Mouse (Mus musculus) left cerebral cortex, postnatal 4 days (tissue): Measurements from ENCODE around the gene Cdc42bpg. TPM values are rescaled to one million over a fixed set of nuclear protein-coding genes. Genes with fewer than 3 reads are reported as not detected.
"Not testable (repeated sequence)": the region's sequence is repeated elsewhere in the genome, so short reads cannot be mapped to it uniquely, and the experiment has no call there.

Source experiments
- DNase-seq: peaks from one replicate; pipeline ENCODE4 v3.0.0-alpha.2; 2022
- intact Hi-C: fragments of 180-260 bp; cut with DNase I; formaldehyde crosslinking; loops from one replicate; pipeline ENCODE4 v1.15.1; 2025
- total RNA-seq, 2 experiments: library from RNA; stranded (reverse); gene quantifications; 2 replicates each; pipeline ENCODE4 v1.2.3; 2021

The Cdc42bpg gene
- total RNA-seq, 2 experiments from 2014 or later, result 5.0 to 5.7 TPM

- DNase-seq, result no peak
- intact Hi-C loops, result no loop called here
These were observed 12.0 kb upstream of the Cdc42bpg start for GRCm38 (mm10) chr19:6294301-6294700.

- intact Hi-C loops, result no loop called here
- no peak for DNase-seq
These were observed 9.6 kb upstream of the Cdc42bpg start for GRCm38 (mm10) chr19:6296551-6297210.

GRCm38 (mm10) chr19:6297641-6298040, 8.6 kb upstream of the Cdc42bpg start:
- DNase-seq, result no peak
- intact Hi-C loops, result no loop called here

DNA sequence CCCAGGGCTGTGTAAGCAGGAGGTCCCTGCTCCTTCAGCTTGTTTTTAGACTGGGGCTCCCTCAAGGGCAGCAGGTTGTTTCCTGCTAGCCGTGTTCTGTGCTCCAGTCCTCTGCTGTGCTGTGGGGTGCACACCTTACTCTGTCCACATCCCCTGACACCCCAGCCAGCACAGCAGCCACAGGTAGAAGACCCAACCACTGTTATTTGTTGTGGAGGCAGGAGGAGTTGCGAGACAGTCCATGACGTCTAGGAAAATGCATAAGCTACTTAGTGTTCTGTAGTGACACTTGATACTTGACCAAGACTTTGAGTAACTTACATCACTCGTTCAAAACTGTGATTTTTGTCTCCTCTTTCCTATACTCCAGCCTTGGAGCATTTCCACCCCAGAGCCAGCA, 7.3 kb upstream of the Cdc42bpg start:
- no peak for DNase-seq
- intact Hi-C loops, result no loop called here

DNA sequence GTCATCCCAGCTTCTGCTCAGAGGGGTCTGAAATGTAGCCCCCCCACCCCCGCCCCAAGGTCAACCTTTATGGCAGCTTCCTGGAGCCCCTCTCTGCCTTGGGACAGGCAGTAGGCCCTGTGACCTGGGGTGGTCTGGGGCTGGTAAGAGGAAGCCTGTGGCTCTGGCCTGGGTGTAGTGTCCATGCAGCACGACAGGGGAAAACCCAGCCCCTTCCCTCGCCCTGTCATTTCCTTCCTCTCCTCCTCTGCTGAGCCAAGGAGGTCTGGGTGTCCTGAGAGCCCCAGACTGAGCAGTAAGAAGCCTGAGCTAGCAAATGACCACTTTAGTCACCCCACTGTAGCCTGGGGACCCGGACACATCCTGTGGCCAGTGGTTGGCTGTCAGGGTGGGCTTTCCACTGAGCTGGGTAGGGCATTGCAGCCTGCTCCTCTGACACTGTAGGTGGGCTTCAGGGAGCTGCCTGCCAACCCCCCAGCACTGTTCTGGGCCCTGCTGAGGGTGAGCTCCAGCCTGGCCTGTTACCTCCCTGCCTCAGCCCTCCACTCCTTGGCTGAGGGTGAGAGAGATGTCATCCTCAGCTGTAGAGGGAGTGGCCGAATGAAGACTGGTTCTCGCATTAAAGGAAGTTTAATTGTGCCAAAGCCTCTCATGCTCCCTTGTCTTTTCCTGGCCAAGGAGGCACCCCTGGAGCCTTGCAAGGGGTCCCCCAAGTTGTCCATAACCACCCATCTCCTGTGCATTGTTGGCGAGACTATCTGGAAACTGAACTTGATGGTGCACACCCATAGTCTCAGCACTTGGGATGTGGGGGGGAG, 6.6 kb upstream of the Cdc42bpg start:
- no peak for DNase-seq
- intact Hi-C loops, result no loop called here

- peak; percentile 64 for DNase-seq
- intact Hi-C loops, result no loop called here
These were observed 5.8 kb upstream of the Cdc42bpg start for GRCm38 (mm10) chr19:6300402-6300841.

- no peak for DNase-seq
- intact Hi-C loops, result no loop called here
These were observed 4.1 kb upstream of the Cdc42bpg start for GRCm38 (mm10) chr19:6302114-6302513.

GRCm38 (mm10) chr19:6302522-6302921, 3.7 kb upstream of the Cdc42bpg start:
- DNase-seq, result peak; percentile 90
- intact Hi-C loops, result no loop called here

DNA sequence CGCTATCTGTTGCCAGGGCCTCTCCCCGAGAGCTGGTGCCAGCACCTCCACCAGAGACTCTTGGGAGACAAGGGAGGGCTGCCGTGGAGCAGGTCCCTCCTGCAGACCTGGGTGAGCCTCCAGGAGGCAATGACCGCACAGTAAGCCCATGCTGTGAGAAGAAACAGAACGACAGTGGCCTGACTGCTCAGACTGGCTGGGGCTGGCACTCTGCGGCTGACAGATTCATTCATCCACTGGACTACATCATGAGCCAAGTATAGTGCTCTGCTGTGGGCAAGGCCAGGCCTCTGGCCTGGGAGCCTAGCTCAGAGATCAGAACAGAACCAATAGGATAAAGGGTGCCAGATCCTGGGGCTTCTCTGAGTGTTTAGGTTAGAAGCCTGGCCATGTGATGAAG, 2.4 kb upstream of the Cdc42bpg start:
- intact Hi-C loops, result no loop called here
- DNase-seq, result peak; percentile 37

GRCm38 (mm10) chr19:6304787-6305516, 1.3 kb upstream of the Cdc42bpg start:
- intact Hi-C loops, result no loop called here
- DNase-seq, result peak; percentile 94

GRCm38 (mm10) chr19:6305517-6306115, 640 bp upstream of the Cdc42bpg start:
- DNase-seq, result no peak
- intact Hi-C loops, result no loop called here

DNA sequence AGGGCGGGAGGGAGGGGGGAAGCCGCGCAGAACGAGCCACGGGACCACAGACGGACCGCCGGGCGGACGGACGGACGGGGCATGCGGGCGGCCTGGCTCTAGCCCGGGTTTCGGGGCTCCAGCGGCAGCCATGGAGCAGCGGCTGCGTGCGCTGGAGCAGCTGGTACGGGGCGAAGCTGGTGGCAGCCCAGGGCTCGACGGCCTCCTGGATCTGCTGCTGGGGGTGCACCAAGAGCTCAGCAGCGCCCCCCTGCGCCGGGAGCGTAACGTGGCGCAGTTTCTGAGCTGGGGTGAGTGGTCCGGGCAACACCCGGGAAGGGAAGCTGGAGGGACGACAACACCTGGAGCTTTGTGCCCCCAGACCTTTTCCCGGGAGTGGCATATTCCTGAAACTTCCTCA, 330 bp downstream of the Cdc42bpg start:
- intact Hi-C loops, result no loop called here

GRCm38 (mm10) chr19:6307733-6308531, 1.7 kb downstream of the Cdc42bpg start:
- intact Hi-C loops, result no loop called here

More for the DNA sequence above, 330 bp downstream of the Cdc42bpg start:
- DNase-seq, result peak; percentile 83

GRCm38 (mm10) chr19:6310181-6310580, 3.9 kb downstream of the Cdc42bpg start:
- intact Hi-C loops, result no loop called here
- DNase-seq, result no peak

More at GRCm38 (mm10) chr19:6307733-6308531, 1.7 kb downstream of the Cdc42bpg start:
- no peak for DNase-seq

DNA sequence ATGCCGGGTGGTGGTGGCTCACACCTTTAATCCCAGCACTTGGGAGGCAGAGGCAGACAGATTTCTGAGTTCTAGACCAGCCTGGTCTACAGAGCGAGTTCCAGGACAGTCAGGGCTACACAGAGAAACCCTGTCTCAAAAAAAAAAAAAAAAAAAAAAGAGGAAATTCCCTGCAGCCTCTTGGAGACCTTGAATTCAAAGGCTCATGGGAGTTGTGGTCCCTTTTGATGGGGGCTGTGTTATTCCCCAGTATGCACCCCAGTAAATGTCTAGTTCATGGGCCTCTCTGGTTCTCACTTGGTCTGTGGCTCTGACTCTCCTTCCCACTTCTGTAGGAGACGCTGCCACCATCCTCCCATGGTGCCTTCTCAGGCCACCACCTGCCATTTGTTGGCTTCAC, 5.5 kb downstream of the Cdc42bpg start:
- DNase-seq, intact Hi-C loops: not testable (repeated sequence)

- intact Hi-C loops, result no loop called here
- DNase-seq, result no peak
These were observed 7.5 kb downstream of the Cdc42bpg start for GRCm38 (mm10) chr19:6313796-6314195.

- peak; percentile 32 for DNase-seq
- intact Hi-C loops, result no loop called here
These were observed 8.3 kb downstream of the Cdc42bpg start for GRCm38 (mm10) chr19:6314513-6314912.

DNA sequence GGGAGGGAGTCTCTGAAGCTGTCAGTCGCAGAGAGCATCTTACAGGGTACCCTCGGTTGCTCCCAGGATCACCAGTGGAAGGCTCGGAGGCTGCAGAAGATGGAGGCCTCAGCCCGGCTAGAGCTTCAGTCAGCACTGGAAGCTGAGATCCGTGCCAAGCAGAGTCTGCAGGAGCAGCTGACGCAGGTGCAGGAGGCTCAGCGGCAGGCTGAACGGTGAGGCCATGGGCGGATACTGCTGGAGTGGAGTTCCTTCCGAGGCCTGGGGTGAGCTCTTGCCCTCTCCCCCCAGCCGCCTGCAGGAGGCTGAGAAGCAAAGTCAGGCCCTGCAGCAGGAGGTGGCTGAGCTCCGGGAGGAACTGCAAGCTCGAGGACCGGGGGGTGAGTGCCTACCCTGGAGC, 9.3 kb downstream of the Cdc42bpg start:
- intact Hi-C loops, result no loop called here
- no peak for DNase-seq

DNA sequence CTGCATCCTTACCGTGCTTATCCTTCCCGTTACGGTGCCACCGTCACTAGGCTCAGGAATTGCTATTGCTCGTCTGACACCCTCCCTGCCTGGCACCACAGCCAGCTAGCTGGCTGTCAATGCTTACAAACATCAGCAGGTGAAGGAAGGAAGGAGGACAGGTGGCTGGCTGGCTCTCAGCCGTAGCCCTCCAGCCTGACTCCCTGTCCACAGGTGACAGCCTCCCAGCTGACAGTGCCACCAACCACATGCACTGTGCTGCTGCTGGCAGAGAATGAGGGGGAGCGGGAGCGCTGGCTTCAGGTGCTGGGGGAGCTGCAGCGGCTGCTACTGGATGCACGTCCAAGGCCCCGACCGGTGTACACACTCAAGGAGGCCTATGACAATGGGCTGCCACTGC, 11.9 kb downstream of the Cdc42bpg start:
- intact Hi-C loops, result no loop called here
- no peak for DNase-seq

DNA sequence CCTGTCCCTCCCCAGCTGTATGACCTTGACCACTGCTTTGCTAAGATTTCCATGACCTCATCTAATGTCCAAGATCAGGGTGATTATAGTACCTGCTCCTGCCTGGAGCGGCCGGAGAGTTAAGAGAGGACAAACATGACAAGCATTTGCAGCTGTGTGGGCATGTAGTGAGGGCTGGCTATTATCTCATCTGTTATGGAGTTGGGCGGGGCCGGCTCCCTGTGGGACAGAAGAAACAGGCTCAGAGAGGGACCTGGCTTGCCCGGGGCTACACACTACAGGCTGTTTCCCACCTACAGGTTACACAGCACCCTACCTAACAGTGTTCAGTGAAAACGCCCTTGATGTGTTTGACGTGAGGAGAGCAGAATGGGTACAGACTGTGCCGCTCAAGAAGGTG, 15.1 kb downstream of the Cdc42bpg start:
- no peak for DNase-seq
- intact Hi-C loops, result loop anchor here (10.0 kb wide), 1 partner anchor 167 kb away; no protein-coding TSS in a partner anchor
